Mouse (Mus musculus) midbrain, embryonic 11.5 days (tissue): ENCODE data around the gene Gimap9. TPM values are rescaled to one million over a fixed set of nuclear protein-coding genes. Genes with fewer than 3 reads are reported as not detected.
"Not testable (repeated sequence)": the region's sequence is repeated elsewhere in the genome, so short reads cannot be mapped to it uniquely, and the experiment has no call there.

Experiments used
- ATAC-seq: fragments of 200-750 bp; cut with Nextera tagmentation; 2 replicates; pipeline ENCODE4 v1.8.0; 2017; ENCODE audit warnings: moderate TSS enrichment, moderate library complexity; ENCODE audit not compliant: low FRiP score
- DNase-seq: peaks from one replicate; pipeline ENCODE4 v3.0.0; 2015; ENCODE audit warnings: low spot score; ENCODE audit errors: missing footprints
- H3K27ac ChIP-seq: fragments of 300-500 bp; sonication (generic); 2 replicates; pipeline ENCODE4 v1.5.1; 2014; ENCODE audit warnings: low read depth, low read length
- H3K27me3 ChIP-seq: fragments of 300-500 bp; sonication (generic); 2 replicates; pipeline ENCODE4 v1.6.1; 2014; ENCODE audit warnings: mild to moderate bottlenecking, low read length, moderate library complexity, mixed read lengths; ENCODE audit not compliant: control insufficient read depth, insufficient read depth
- H3K36me3 ChIP-seq: fragments of 300-500 bp; sonication (generic); 2 replicates; pipeline ENCODE4 v1.6.1; 2014; ENCODE audit warnings: mild to moderate bottlenecking, low read length, moderate library complexity, mixed read lengths; ENCODE audit not compliant: control insufficient read depth, insufficient read depth
- H3K4me1 ChIP-seq: fragments of 300-500 bp; sonication (generic); 2 replicates; pipeline ENCODE4 v1.6.1; 2014; ENCODE audit warnings: low read length; ENCODE audit not compliant: control insufficient read depth, insufficient read depth
- H3K4me2 ChIP-seq: fragments of 300-500 bp; sonication (generic); 2 replicates; pipeline ENCODE4 v1.6.1; 2014; ENCODE audit warnings: mild to moderate bottlenecking, moderate library complexity
- H3K4me3 ChIP-seq: fragments of 300-500 bp; sonication (generic); 2 replicates; pipeline ENCODE4 v1.5.1; 2014; ENCODE audit warnings: low read depth, low read length
- H3K9ac ChIP-seq: fragments of 300-500 bp; sonication (generic); 2 replicates; pipeline ENCODE4 v1.6.1; 2014; ENCODE audit warnings: low read length
- H3K9me3 ChIP-seq: fragments of 300-500 bp; sonication (generic); 2 replicates; pipeline ENCODE4 v1.6.1; 2016; ENCODE audit warnings: low read length; ENCODE audit not compliant: control insufficient read depth
- WGBS: fragments of 180-500 bp; shearing (Covaris S2); extraction: QIAGEN DNeasy Blood & Tissue Kit; methylation state at CpG from one replicate; pipeline ENCODE4 v1.1.7; 2014; 5-methylcytosine and 5-hydroxymethylcytosine counted together
- polyA plus RNA-seq: library from polyadenylated mRNA; unstranded; fragments of >200 nt; fragmentation: Nextera tagmentation; extraction: Ambion mirVana; gene quantifications from 2 replicates; pipeline ENCODE4 v1.2.1, GENCODE M21; 2014

Gene Gimap9
- polyA plus RNA-seq, 1 experiment from 2014 or later = 2.9 TPM

DNA sequence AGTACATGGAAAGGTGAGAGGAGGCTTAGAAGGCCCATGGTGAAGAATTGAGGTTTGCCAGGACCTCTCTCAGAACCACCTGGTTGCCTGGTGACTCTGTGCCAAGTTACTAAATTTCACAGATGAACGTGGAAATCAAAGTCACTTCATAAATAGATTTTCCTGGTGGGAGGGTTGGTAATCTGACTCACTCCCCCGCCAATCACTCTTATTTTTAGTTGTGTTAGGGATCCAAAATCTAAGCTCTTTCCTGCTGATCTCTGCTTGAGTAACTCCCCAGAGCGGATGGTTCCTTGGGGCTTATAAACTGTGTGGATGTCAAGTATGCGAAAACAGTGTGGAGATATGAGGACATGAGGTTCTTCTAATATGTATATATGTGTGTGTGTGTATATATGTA lies 6.3 kb downstream of the Gimap9 start:
- 86% methylated on average over 4 of the region's 4 CpGs for WGBS
- no peaks in the 10 kb centered on the region for H3K9me3 ChIP-seq
- no peaks in the 10 kb centered on the region for H3K36me3 ChIP-seq
- H3K4me1 ChIP-seq = no peaks in the 10 kb centered on the region
- H3K27me3 ChIP-seq = no peaks in the 10 kb centered on the region
- H3K9ac ChIP-seq = no peak overlapping the region
- H3K4me2 ChIP-seq = no peak overlapping the region
- no peak overlapping the region for H3K4me3 ChIP-seq
- no peak overlapping the region for H3K27ac ChIP-seq
- DNase-seq (no peak), ATAC-seq (no peak)

DNA sequence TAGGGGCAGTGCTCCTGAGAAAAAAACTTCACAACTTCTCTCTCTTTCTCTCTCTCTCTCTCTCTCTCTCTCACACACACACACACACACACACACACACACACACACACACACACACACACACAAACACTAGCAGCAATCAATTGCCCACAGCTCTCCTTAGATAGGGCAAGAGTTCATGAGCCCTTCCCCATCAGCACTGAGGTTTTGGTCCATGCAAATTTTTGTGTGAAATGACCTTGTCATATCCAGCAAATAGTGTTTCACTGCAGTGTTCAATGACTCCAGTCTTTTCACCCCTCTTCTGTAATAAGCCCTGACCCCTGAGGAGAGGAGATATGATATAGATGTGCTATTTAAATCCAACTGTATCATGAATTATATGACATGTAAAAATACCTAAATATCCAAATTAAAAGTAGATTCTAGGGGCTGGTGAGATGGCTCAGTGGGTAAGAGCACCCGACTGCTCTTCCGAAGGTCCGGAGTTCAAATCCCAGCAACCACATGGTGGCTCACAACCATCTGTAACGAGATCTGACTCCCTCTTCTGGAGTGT lies 7.4 kb downstream of the Gimap9 start:
- H3K27me3 ChIP-seq, H3K9ac ChIP-seq, H3K36me3 ChIP-seq, ATAC-seq, H3K4me1 ChIP-seq, H3K27ac ChIP-seq, H3K4me2 ChIP-seq, DNase-seq, H3K9me3 ChIP-seq, H3K4me3 ChIP-seq: not testable (repeated sequence)
- WGBS = 93% methylated on average over 3 of the region's 4 CpGs

DNA sequence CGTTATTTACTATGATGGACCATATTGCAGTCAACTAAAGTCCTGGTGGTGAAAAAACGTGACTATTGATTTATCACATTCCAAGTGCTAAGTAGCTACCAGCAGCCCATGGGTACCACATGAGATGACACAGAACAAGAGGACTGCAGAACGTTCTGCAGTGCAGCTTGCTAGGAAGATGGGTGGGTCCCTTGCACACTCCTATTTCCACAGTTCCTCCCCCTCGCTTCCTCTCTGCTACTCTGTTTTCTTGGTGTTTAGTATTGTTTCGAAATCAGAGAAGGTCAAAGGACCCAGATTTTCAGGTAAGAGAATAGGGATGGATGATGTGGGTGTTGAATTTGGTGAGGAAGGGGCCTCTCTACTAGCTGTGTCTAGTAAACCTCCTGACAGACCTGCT lies 8.4 kb downstream of the Gimap9 start, which contains the start of gene Gimap4:
Gimap4 (plus strand) TSS at position 231 of the 400 bp plus-strand sequence.
- 79% methylated on average over 5 of the region's 5 CpGs for WGBS
- Histone ChIP-seq H3K4me2 (no peak within 1 kb of the TSS), H3K4me3 (no peak within 1 kb of the TSS), H3K27me3 (no peaks in the 10 kb centered on the region), H3K36me3 (no peaks in the 10 kb centered on the region), H3K9me3 (no peaks in the 10 kb centered on the region), H3K27ac (no peak within 1 kb of the TSS), H3K4me1 (no peaks in the 10 kb centered on the region), H3K9ac (no peak within 1 kb of the TSS)
- DNase-seq (no peak), ATAC-seq (no peak)

DNA sequence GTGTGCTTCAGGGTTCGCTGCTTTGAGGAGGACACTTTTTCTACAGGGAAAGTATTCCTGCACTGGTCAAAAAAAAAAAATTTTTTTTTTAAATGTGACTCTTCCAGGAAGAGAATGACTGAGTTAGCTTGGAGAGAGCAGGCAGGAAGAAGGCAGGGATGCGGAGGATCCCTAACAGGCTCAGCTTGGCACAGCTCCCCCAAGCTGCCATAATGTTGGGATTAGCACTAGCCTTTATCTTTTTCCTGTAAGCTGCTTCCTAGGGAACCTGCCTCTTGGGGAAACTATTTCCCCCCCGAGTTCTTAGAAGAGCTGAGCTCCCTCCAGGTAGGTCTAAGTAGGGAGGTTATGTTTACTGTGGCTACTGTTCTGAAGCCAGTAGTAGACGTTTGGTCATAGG lies 8.9 kb downstream of the Gimap9 start:
- Histone ChIP-seq H3K4me2 (no peak overlapping the region), H3K9me3 (no peaks in the 10 kb centered on the region), H3K9ac (no peak overlapping the region), H3K27me3 (no peaks in the 10 kb centered on the region), H3K36me3 (no peaks in the 10 kb centered on the region), H3K4me1 (no peaks in the 10 kb centered on the region), H3K27ac (no peak overlapping the region), H3K4me3 (no peak overlapping the region)
- DNase-seq (no peak), ATAC-seq (no peak)
- WGBS = 45% methylated on average over 4 of the region's 4 CpGs

DNA sequence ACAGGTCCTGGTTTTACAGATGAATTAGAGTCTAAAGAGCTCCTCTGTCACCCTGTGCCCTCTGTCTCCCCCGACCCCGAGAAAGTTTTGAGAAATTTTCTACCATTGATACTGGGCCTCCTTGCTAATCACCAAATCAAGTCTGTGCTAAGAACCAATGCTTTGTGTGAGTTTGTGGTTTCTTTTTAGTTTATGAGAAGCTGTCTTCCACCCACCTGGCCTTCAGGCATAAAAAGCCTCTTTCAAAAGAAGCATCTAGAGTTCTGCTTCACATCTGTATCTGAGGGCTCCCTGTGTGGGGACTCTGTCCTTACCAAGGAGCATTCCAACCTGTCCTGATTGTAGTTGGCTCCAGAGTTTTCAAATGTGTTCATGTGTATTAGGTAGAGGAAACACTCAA lies 9.3 kb downstream of the Gimap9 start:
- DNase-seq = no peak
- Histone ChIP-seq H3K36me3 (no peaks in the 10 kb centered on the region), H3K4me2 (no peak overlapping the region), H3K4me3 (no peak overlapping the region), H3K27ac (no peak overlapping the region), H3K27me3 (no peaks in the 10 kb centered on the region), H3K9ac (no peak overlapping the region), H3K9me3 (no peaks in the 10 kb centered on the region), H3K4me1 (no peaks in the 10 kb centered on the region)
- WGBS = 77% methylated on average over 2 of the region's 2 CpGs
- ATAC-seq = no peak

DNA sequence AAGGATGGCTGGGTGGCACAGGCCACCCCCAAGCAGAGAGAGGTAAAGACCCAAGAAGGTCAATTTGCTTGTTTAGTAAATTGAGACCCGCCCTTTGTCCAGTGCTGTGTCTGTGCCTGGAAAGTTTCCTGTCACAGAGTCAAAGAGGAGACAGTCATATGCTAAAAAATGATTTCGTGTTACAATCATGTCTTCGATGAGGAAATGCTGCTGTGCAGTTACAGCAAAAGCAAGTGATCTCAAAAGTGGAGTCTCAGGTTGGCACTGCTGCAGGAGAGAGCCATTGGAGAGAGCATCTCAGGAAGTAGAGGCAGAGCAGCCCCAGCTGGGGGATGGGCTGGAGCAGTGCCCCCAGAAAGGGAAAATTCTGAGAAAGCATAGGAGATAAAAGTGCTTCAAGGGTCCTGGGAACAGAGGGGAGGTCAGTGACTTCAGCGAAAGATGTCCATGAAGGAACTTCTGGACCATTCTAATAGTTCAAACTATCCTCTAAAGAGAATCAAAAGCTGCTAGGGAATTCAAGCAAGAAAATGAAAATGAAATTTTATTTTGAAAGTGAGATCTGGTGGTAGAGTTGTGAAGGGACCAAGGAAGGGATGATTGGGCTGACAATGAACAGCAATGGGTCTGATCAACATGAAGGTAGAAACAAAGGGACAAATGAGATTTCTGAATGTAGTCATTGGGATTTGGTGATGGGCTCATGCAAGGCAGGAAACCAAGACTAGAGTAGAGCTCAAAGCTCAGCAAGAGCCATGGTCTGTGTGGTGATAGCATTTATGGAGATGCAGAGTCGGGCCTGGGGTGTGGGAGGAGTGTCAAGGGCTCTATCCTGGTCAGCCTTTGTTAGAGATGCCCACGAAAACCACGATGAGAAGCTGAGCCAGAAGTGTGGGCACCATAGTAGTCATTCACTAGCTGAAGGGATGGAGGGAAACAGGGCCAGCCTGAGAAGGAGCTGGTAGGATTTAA lies 10.1 kb downstream of the Gimap9 start:
- no peak overlapping the region for H3K4me3 ChIP-seq
- DNase-seq (no peak), ATAC-seq (no peak)
- no peak overlapping the region for H3K4me2 ChIP-seq
- H3K9me3 ChIP-seq = no peaks in the 10 kb centered on the region
- H3K36me3 ChIP-seq = no peaks in the 10 kb centered on the region
- no peak overlapping the region for H3K9ac ChIP-seq
- no peaks in the 10 kb centered on the region for H3K27me3 ChIP-seq
- H3K4me1 ChIP-seq = no peaks in the 10 kb centered on the region
- 85% methylated on average over 7 of the region's 7 CpGs for WGBS
- H3K27ac ChIP-seq = no peak overlapping the region

DNA sequence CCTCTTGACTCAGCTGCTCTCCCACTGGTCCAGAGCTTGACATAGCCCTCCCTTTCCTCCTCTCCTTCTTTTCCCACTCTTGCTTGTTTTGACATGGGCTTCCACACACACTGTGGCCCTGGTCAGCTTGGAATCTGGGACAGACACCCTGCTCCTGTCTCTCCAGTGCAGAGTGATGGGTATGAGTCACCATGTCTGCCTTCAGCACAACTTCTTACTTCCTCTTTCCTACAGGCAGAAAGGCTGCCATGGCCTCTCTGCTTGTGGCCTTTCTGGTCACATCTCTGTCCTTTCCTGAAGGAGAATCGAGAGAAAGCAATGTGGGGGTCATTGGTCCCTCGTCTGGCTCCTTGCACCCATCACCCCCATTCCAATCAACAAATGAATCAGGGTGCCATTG lies 11.1 kb downstream of the Gimap9 start:
- Histone ChIP-seq H3K36me3 (no peaks in the 10 kb centered on the region), H3K9ac (no peak overlapping the region), H3K9me3 (no peaks in the 10 kb centered on the region), H3K4me1 (no peaks in the 10 kb centered on the region), H3K4me3 (no peak overlapping the region), H3K27ac (no peak overlapping the region), H3K27me3 (no peaks in the 10 kb centered on the region), H3K4me2 (no peak overlapping the region)
- WGBS = 72% methylated on average over 2 of the region's 2 CpGs
- no peak for DNase-seq
- ATAC-seq = no peak

DNA sequence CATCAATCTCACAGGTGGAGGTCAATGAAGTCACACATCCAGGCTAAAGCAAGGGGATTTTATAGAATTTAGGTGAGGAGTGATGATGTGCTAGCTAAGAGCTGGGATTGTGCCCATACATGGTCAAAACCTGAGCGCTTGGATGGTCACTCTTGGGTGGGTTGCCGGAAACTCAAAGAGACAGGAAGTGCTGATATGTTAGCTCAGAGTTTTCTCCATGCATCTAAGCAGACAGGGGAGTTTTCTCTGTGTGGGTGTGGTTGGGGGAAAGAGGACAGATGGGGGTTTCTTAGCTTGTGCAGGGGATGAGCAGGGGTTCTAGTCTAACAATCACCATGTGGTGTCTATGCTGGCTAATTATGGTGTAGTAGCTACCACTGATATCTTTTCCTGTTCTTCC lies 13.4 kb downstream of the Gimap9 start:
- H3K4me2 ChIP-seq = no peak overlapping the region
- no peaks in the 10 kb centered on the region for H3K4me1 ChIP-seq
- H3K36me3 ChIP-seq = no peaks in the 10 kb centered on the region
- H3K9me3 ChIP-seq = no peaks in the 10 kb centered on the region
- H3K9ac ChIP-seq = no peak overlapping the region
- no peak overlapping the region for H3K4me3 ChIP-seq
- DNase-seq = no peak
- WGBS = 92% methylated on average over 2 of the region's 2 CpGs
- H3K27me3 ChIP-seq = no peaks in the 10 kb centered on the region
- no peak overlapping the region for H3K27ac ChIP-seq
- ATAC-seq = no peak

DNA sequence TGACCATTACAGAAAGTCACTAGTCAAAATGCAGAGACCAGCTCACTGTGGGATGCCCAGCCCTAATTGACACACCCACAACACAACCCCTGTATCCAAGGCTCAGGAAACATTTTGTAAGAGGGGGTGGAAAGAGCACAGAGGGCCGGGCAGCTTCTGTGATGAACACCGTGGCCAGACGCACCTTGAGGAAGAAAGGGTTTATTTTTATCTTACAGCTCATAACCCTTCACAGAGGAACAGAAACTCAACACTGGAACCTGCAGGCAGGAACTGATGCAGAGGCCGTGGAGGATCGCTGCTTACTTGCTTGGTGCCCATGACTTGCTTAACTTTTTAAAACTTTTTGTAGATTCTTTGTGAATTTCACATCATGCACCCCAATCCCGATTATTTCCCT lies 17.0 kb downstream of the Gimap9 start:
- Histone ChIP-seq H3K27me3 (no peaks in the 10 kb centered on the region), H3K27ac (no peak overlapping the region), H3K4me3 (no peak overlapping the region), H3K9ac (no peak overlapping the region), H3K4me1 (no peaks in the 10 kb centered on the region), H3K9me3 (no peaks in the 10 kb centered on the region), H3K4me2 (no peak overlapping the region), H3K36me3 (no peaks in the 10 kb centered on the region)
- ATAC-seq (no peak), DNase-seq (no peak)
- 90% methylated on average over 6 of the region's 6 CpGs for WGBS
